Mouse (Mus musculus) E14TG2a.4 (cell line): ENCODE data around the gene Adamtsl1.

Source experiments
- CTCF ChIP-seq: conservative IDR thresholded peaks from 2 replicates; pipeline ENCODE4 v1.5.1; 2014; ENCODE audit warnings: low read length
- POU5F1 ChIP-seq: IDR thresholded peaks from 2 replicates; pipeline ENCODE4 v1.6.1; 2014; ENCODE audit warnings: low read length, borderline replicate concordance

DNA sequence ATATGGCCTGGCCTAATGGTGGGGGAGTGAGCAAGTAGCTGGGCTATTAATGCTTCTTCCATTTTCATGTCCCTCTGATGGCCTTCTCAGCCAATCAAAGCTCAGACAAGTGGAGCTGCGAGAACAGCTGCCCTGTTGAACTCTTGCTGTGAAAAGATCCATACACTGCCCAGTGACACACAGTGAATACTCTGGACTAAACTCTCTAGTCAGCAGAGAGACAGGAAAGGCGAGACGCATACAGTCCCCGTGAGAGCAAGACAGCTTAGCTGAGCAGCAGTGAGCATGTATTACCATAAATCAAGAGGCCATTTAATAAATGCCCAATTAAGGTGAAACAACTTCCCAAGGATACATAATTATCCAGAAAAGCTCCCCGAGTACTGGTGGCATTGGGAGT is 492.6 kb downstream of the Adamtsl1 start:
- TF ChIP-seq CTCF (no peak), POU5F1 (no peak)
